ENCODE assay signal across 18 mouse cellular contexts in the genomic region with DNA sequence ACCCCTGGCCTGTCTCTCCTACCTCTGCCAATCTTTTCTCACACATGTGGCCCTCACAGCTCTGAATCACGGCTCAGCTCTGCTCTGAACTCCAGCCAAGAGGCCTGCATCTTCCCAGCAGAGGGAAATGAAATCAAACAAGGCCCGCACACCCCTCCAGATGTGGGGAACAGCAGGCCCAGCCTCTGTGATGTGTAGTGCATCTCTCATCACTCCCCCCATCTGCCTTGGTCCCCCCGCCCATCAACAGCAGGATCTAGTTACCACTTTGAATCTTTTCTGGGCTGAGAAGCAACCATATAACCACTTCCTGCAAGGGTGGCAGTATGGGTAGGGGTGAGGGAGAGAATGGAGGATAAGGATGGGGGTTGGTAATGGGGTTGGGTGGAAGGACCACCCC. TPM values are rescaled to one million over a fixed set of nuclear protein-coding genes. Genes with fewer than 3 reads are reported as not detected.
DNase-seq lines count a peak whose midpoint lies in the region; ATAC-seq lines count a peak whose summit lies in the region.
"Had no signal": no experiment of that assay in that cellular context is flagged by ENCODE, and none has a peak within 500 bp of the region (broad histone marks: within the 10 kb centered on the region; RNA-seq: fewer than 3 reads in every experiment).

No protein-coding gene starts in this region.

- peak; percentile 54 for DNase-seq in adrenal gland, postnatal 14 days
- DNase-seq in adrenal gland, adult 8-10 months = no peak
- peak; percentile 52 for DNase-seq in induced T-regulatory cell, adult 2 months (ENCODE audit: low read depth)
- peak; percentile 85 for DNase-seq in thymus, postnatal 0 days (ENCODE audit: low spot score)
- no peak for DNase-seq in urinary bladder, postnatal 25 days (ENCODE audit: low spot score)
- DNase-seq in retina, embryonic 14.5 days (ENCODE audit: low spot score) = no peak
- no peak for DNase-seq in heart, adult 18-20 months
- DNase-seq: B cell, adult 2 months; cerebellum, postnatal 10 days had no signal

- ATAC-seq in CD4-positive, CD25-positive, alpha-beta regulatory T cell, adult 4 months = peak; percentile 95

RNA-seq across cellular contexts. Expression of gene Lrrc32, which starts 20.0 kb away (rescaled TPM):
- total RNA-seq in adrenal gland, postnatal 14 days (2021) = 14.0 and 18.4 TPM in 2 replicates
- 10 to 100 TPM; 17.4 to 34.0 (median 28.1) TPM for total RNA-seq in adrenal gland, adult 8-10 months (2022)
- 10 to 100 TPM; 55.1 to 95.2 TPM for polyA plus RNA-seq in CD4-positive, CD25-positive, alpha-beta regulatory T cell, adult 4 months (2017; shearing (Covaris generic))
- 3.0 and 3.4 TPM in 2 replicates for polyA plus RNA-seq in thymus, postnatal 0 days (2015; fragmentation: Nextera tagmentation; extraction: Ambion mirVana)
- 1 to 10 TPM; 7.5 to 8.0 TPM for total RNA-seq in heart, adult 18-20 months (2021)
- total RNA-seq: MEL had no signal

RNA-seq across cellular contexts. Expression of gene Gucy2d, which starts 28.9 kb away (rescaled TPM):
- not detected in 2 replicates for total RNA-seq in adrenal gland, postnatal 14 days (2021)
- not detected for total RNA-seq in adrenal gland, adult 8-10 months (2022)
- not detected for polyA plus RNA-seq in CD4-positive, CD25-positive, alpha-beta regulatory T cell, adult 4 months (2017; shearing (Covaris generic))
- not detected in 2 replicates for polyA plus RNA-seq in thymus, postnatal 0 days (2015; fragmentation: Nextera tagmentation; extraction: Ambion mirVana)
- under 1 TPM in 1 of 2 experiments, not detected in 1; 0.07 TPM for total RNA-seq in heart, adult 18-20 months (2021)
- total RNA-seq: hindbrain, postnatal 0 days; layer of hippocampus, postnatal 10 days; MEL had no signal
- polyA plus RNA-seq: forebrain, embryonic 11.5 days; gonadal fat pad, adult 2 months; heart, embryonic 16.5 days; kidney, postnatal 0 days; liver, embryonic 16.5 days had no signal

Comparison
In these comparisons a context has a peak if more than half of its experiments do, and no peak if none do; other contexts are left out.
1. DNase-seq: peak in adrenal gland, postnatal 14 days (single experiment), induced T-regulatory cell, adult 2 months (single experiment) and thymus, postnatal 0 days (single experiment); none in adrenal gland, adult 8-10 months (single experiment), urinary bladder, postnatal 25 days (single experiment), retina, embryonic 14.5 days (single experiment) and heart, adult 18-20 months (0 of 2).